Mouse (Mus musculus) hindbrain, embryonic 11.5 days (tissue): ENCODE measurements at regions not wholly inside any gene's neighbourhood (a gene's known extent, or its start where the extent isn't known, plus 50 kb on each side); places are given as distances from the start of the nearest gene placed in this dataset.
"Not testable (repeated sequence)": the region's sequence is repeated elsewhere in the genome, so short reads cannot be mapped to it uniquely, and the experiment has no call there.

Source experiments
- ATAC-seq: fragments of 200-750 bp; cut with Nextera tagmentation; 2 replicates; pipeline ENCODE4 v1.8.0; 2017; ENCODE audit warnings: mild to moderate bottlenecking, moderate TSS enrichment, moderate library complexity; ENCODE audit not compliant: low FRiP score
- DNase-seq: peaks from one replicate; pipeline ENCODE4 v3.0.0-alpha.2; 2015; ENCODE audit warnings: low spot score
- H3K27ac ChIP-seq: fragments of 300-500 bp; sonication (generic); 2 replicates; pipeline ENCODE4 v1.5.1; 2014; ENCODE audit warnings: mild to moderate bottlenecking, low read depth, low read length
- H3K27me3 ChIP-seq: fragments of 300-500 bp; sonication (generic); 2 replicates; pipeline ENCODE4 v1.6.1; 2014; ENCODE audit warnings: mild to moderate bottlenecking, low read length, moderate library complexity, mixed read lengths; ENCODE audit not compliant: control insufficient read depth, insufficient read depth
- H3K36me3 ChIP-seq: fragments of 300-500 bp; sonication (generic); 2 replicates; pipeline ENCODE4 v1.6.1; 2014; ENCODE audit warnings: mild to moderate bottlenecking, low read length, moderate library complexity, mixed read lengths; ENCODE audit not compliant: control insufficient read depth, insufficient read depth
- H3K4me1 ChIP-seq: fragments of 300-500 bp; sonication (generic); replicated peaks from 2 replicates; pipeline ENCODE4 v1.6.1; 2014; ENCODE audit warnings: low read length, mixed read lengths; ENCODE audit not compliant: control insufficient read depth, insufficient read depth
- H3K4me2 ChIP-seq: fragments of 300-500 bp; sonication (generic); replicated peaks from 2 replicates; pipeline ENCODE4 v1.6.1; 2014; ENCODE audit warnings: mild to moderate bottlenecking, low read depth, low read length
- H3K4me3 ChIP-seq: fragments of 300-500 bp; sonication (generic); 2 replicates; pipeline ENCODE4 v1.5.1; 2014; ENCODE audit warnings: low read depth, low read length
- H3K9ac ChIP-seq: fragments of 300-500 bp; sonication (generic); 2 replicates; pipeline ENCODE4 v1.6.1; 2014; ENCODE audit warnings: low read depth, low read length
- H3K9me3 ChIP-seq: fragments of 300-500 bp; sonication (generic); 2 replicates; pipeline ENCODE4 v1.6.1; 2016; ENCODE audit warnings: low read length; ENCODE audit not compliant: control insufficient read depth
- WGBS: fragments of 180-500 bp; shearing (Covaris S2); extraction: QIAGEN DNeasy Blood & Tissue Kit; methylation state at CpG from one replicate; pipeline ENCODE4 v1.1.7; 2014; 5-methylcytosine and 5-hydroxymethylcytosine counted together

DNA sequence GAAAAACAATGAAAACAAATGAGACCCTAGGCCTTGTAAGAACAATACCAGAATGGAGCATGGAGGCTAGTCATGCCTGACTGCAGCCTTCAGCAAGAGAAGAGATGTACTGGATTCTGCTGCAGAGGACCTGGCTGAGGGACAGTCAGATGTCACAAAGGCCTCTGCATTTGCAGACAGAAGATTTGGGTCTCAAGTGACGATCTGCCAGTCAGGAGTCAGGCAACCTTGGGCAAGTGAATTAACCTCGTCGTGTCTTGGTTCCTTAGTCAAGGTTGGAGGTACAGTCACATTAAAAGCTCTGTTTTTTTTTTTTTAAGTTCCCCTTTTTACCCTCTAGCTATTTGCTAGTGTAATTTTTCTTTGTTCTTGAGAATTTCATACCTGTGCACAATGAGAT lies 276.6 kb downstream of the Eipr1 start:
- Histone ChIP-seq H3K4me2 (no peak overlapping the region), H3K4me1 (no peaks in the 10 kb centered on the region), H3K36me3 (no peaks in the 10 kb centered on the region), H3K27ac (no peak overlapping the region), H3K9me3 (no peaks in the 10 kb centered on the region), H3K9ac (no peak overlapping the region), H3K4me3 (no peak overlapping the region), H3K27me3 (no peaks in the 10 kb centered on the region)
- ATAC-seq (no peak), DNase-seq (no peak)
- WGBS, result 82% methylated on average over 3 of the region's 3 CpGs

DNA sequence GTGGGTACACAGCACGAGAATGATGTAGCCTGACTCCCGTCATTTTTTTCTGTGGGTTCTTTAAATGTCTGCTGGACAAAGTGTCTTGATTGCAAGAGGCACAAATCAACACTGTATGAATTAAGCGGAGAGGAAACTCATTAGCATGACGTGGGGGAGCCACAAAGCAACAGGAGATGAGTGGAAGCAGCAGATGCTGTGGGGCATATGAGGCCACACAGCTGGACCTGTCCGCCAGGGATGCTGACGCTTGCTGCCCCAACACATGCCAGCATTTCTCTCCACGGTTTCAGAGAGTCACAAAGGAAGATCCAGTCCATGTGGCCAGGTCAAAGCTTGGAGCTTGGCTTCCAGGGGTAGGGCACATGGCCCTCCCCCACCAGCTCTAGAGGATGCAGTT lies 277.9 kb downstream of the Eipr1 start:
- H3K4me1 ChIP-seq, result no peaks in the 10 kb centered on the region
- H3K36me3 ChIP-seq, result no peaks in the 10 kb centered on the region
- H3K27me3 ChIP-seq, result no peaks in the 10 kb centered on the region
- H3K9ac ChIP-seq, result no peak overlapping the region
- ATAC-seq (no peak), DNase-seq (no peak)
- H3K27ac ChIP-seq, result no peak overlapping the region
- H3K9me3 ChIP-seq, result no peaks in the 10 kb centered on the region
- no peak overlapping the region for H3K4me3 ChIP-seq
- 44% methylated on average over 7 of the region's 7 CpGs for WGBS
- H3K4me2 ChIP-seq, result no peak overlapping the region

DNA sequence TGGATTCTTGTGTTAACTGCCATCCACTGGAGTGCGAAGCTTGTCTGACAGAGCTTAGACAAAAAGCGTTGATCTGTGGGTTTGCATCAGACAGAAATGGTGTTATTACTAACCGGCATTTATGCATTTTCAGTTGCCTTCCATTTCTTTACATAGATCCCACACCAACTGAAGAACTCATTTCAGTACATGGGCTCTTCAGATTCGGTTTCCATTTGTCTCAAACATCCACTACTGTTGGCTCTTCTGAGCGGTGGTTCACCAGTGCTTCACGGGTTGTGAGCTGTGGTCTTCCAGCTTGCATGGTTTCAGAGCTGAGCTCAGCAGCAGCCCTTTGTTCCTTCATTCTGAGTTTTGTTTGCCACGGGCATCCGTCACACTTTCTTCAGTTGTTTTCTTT lies 294.4 kb downstream of the Eipr1 start:
- Histone ChIP-seq H3K9ac (no peak overlapping the region), H3K4me2 (no peak overlapping the region), H3K36me3 (no peaks in the 10 kb centered on the region), H3K4me1 (peaks cover 8% of the 10 kb centered on the region; the same call in 1 of the 2 replicates), H3K27me3 (no peaks in the 10 kb centered on the region), H3K27ac (no peak overlapping the region), H3K9me3 (no peaks in the 10 kb centered on the region), H3K4me3 (no peak overlapping the region)
- WGBS, result 68% methylated on average over 8 of the region's 8 CpGs
- no peak for ATAC-seq
- DNase-seq, result no peak

DNA sequence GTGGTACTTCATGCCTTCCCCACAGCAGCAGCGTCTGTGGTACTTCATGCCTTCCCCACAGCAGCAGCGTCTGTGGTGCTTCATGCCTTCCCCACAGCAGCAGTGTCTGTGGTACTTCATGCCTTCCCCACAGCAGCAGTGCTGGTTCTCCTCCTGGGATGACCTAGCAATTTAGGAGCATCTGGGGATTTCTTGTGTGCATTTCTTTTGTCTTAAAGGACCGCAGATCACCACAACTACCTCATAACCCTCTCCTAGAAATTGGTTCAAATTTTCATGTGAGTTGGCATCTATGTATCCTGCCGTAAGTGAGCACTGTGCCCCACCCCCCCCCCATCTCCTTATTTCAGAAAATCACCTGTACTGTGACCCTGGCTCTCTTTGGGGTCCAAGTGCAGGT lies 297.0 kb downstream of the Eipr1 start:
- not testable (repeated sequence) for H3K4me3 ChIP-seq, H3K4me1 ChIP-seq, DNase-seq, ATAC-seq, H3K4me2 ChIP-seq, H3K9me3 ChIP-seq, H3K36me3 ChIP-seq, H3K27me3 ChIP-seq
- peak overlapping the region; percentile 92 for H3K27ac ChIP-seq
- 46% methylated on average over 2 of the region's 4 CpGs for WGBS
- H3K9ac ChIP-seq, result peak overlapping the region; percentile 40

DNA sequence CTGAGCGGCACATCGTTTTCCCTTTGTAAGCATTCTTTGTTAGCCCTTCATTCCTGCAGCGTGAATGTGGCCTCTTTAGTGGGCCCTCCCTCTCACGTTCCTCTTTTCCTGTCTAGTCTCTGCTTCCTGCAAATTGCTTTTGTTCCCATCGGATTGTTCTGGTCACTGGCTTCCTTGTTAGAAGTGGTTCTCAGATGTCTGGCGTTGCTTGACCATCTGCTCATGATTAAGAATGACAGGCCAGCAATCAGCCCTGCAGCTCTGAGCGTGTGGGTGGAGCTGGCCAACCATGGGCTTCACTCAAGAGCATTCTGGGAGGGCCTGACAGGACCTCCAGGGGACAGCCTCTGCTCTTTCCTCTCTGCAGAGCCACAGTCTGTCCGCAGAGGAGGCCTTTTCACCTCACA lies 297.5 kb downstream of the Eipr1 start:
- no peak overlapping the region for H3K4me3 ChIP-seq
- DNase-seq (peak; percentile 82), ATAC-seq (peak; percentile 95)
- H3K4me1 ChIP-seq, result peaks cover 8% of the 10 kb centered on the region; the same call in 1 of the 2 replicates
- peak overlapping the region; percentile 40 for H3K9ac ChIP-seq
- no peak overlapping the region for H3K4me2 ChIP-seq
- 1% methylated on average over 8 of the region's 8 CpGs for WGBS
- H3K27me3 ChIP-seq, result no peaks in the 10 kb centered on the region
- H3K36me3 ChIP-seq, result no peaks in the 10 kb centered on the region
- peak overlapping the region; percentile 92 for H3K27ac ChIP-seq
- no peaks in the 10 kb centered on the region for H3K9me3 ChIP-seq

DNA sequence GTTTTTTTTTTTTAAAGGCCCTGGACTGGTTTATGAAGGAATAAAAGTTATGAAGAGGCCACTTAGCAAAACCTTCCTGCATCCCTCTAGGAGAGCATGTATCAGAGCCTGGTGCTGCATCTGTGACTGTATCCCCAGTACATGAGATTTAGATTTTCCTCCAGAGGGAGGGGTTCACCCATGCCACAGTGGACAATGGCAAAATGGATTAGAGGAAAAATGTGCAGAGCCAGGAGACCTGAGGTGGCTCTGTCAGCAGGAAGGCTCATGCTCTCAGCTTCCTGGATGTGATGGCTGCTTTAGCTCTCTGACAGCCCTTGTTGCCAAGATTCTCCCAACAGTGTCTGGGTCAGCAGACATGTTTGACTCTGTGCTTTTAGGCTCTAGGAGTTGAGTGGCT lies 298.2 kb downstream of the Eipr1 start:
- H3K4me3 ChIP-seq, result no peak overlapping the region
- no peaks in the 10 kb centered on the region for H3K9me3 ChIP-seq
- no peak overlapping the region for H3K9ac ChIP-seq
- no peak for DNase-seq
- no peaks in the 10 kb centered on the region for H3K36me3 ChIP-seq
- H3K27me3 ChIP-seq, result no peaks in the 10 kb centered on the region
- H3K27ac ChIP-seq, result peak overlapping the region; percentile 92
- H3K4me2 ChIP-seq, result no peak overlapping the region
- H3K4me1 ChIP-seq, result peaks cover 8% of the 10 kb centered on the region; the same call in 1 of the 2 replicates
- no peak for ATAC-seq

DNA sequence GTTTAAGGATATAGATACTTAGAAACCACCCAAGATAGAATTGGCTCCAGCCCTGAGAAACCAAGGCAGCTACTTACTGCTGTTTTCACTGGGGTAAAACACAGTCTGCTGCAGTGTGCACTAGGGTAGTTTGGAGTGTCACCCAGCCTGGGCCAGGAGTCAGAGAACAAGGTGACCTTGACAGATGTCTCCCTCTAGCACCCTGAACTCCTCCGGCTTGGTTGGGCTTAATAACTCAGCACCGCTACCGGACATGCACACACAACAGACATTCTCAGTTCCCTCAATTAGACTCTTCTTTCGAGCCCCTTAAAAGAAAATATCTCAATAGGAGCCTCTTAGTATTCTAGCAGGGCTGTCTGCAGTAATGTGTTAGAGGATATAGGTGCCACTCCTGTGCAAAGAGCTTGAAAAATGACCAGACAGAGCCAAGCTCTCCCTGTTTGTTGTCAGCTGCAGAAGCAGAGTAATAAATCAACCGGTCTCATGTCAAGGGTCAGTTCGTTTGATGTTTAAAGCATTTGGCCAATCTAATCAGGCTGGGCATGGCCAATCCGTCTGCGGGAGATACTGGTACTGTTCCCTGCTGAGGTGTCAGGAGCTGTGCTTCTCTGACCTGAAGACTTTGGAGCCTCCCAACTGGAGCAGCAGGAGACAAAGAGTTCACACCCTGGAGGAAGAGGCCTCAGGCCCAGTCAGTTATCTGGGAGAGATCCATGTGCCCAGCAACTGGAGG lies 299.1 kb downstream of the Eipr1 start:
- Histone ChIP-seq H3K9ac (no peak overlapping the region), H3K4me1 (peaks cover 8% of the 10 kb centered on the region; the same call in 1 of the 2 replicates), H3K27me3 (no peaks in the 10 kb centered on the region), H3K36me3 (no peaks in the 10 kb centered on the region), H3K27ac (peak overlapping the region; percentile 92), H3K4me2 (no peak overlapping the region), H3K4me3 (no peak overlapping the region), H3K9me3 (no peaks in the 10 kb centered on the region)
- ATAC-seq (peak; percentile 50), DNase-seq (peak; percentile 46)
- WGBS, result 30% methylated on average over 8 of the region's 8 CpGs

DNA sequence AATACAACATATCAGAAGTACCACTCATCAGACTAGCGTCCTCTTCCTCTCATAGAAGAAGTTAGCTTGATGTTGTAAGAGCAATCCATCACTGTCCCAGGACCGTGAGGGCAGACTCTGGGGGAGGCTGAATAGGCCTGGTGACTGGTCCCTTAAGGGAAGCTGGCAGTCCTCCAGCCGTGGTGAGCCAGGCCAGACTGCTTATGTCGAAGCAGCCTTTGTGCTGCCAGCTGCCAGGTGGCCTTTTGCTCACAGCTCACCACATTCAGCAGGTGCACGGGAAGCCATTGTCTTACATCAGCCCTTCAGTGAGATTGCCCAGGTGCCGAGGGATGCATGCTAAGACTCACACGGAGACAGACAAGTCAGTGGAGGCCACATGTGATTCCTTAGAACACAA lies 302.8 kb downstream of the Eipr1 start:
- no peaks in the 10 kb centered on the region for H3K36me3 ChIP-seq
- H3K9ac ChIP-seq, result no peak overlapping the region
- DNase-seq (no peak), ATAC-seq (0 out of 2 replicates have a peak, but pooled peaks have one; percentile 38)
- no peak overlapping the region for H3K4me3 ChIP-seq
- no peak overlapping the region for H3K27ac ChIP-seq
- H3K4me2 ChIP-seq, result no peak overlapping the region
- H3K4me1 ChIP-seq, result peaks cover 5% of the 10 kb centered on the region; the same call in 1 of the 2 replicates
- 47% methylated on average over 7 of the region's 7 CpGs for WGBS
- H3K9me3 ChIP-seq, result no peaks in the 10 kb centered on the region
- H3K27me3 ChIP-seq, result no peaks in the 10 kb centered on the region

DNA sequence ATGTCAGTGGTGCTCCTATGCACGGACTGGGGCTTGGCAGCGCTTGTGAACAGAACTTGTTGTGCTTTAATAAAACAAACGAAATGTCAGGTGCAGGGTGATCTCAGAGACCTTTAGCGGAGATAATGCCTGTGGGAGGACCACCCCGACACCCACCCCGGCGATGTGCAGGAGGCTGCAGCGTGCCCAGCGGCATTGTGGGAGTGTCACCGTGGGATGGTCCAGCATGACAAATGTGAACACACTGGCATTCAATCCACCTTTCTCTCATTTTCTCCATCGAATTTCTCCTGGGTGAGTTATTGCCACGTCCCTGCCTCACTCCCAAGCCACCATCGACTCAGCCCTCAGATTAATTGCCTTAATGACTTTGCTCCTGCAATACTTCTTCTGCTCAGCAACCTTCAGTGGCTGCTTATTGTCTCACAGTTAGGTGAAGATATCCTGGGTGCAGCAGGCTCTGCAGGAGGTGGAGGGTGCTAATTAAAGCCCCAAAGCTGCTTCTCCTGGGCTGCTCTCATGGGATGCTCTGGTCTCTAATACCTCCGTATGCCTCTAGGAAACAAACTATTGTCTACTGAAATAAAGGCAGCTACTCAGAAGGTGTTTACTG lies 310.5 kb downstream of the Eipr1 start:
- H3K27ac ChIP-seq, result peak overlapping the region; percentile 17; the same call in 1 of the 2 replicates
- no peaks in the 10 kb centered on the region for H3K27me3 ChIP-seq
- H3K9ac ChIP-seq, result no peak overlapping the region
- no peak overlapping the region for H3K4me3 ChIP-seq
- no peaks in the 10 kb centered on the region for H3K4me1 ChIP-seq
- H3K4me2 ChIP-seq, result no peak overlapping the region
- no peaks in the 10 kb centered on the region for H3K9me3 ChIP-seq
- WGBS, result 62% methylated on average over 14 of the region's 14 CpGs
- H3K36me3 ChIP-seq, result no peaks in the 10 kb centered on the region
- ATAC-seq (no peak), DNase-seq (no peak)
